Mouse (Mus musculus): ENCODE measurements around the gene Sult1c1.
"Not testable (repeated sequence)": the region's sequence is repeated elsewhere in the genome, so short reads cannot be mapped to it uniquely, and the experiment has no call there.

Gene Sult1c1

GRCm38 (mm10) chr17:53990574-53990973 is at the start of gene Sult1c1:
TSS of gene Sult1c1 (minus strand) at chr17:53990674.
- DNase-seq (ENCODE audit: low read depth, low spot score), result no peak
- Histone ChIP-seq H3K36me3 (ENCODE audit: control insufficient read depth, insufficient read depth, low read length, poor library complexity, severe bottlenecking) (no peaks in the 10 kb centered on the region), H3K27me3 (ENCODE audit: control insufficient read depth, insufficient read depth, low read length, poor library complexity, severe bottlenecking) (no peaks in the 10 kb centered on the region)

DNA sequence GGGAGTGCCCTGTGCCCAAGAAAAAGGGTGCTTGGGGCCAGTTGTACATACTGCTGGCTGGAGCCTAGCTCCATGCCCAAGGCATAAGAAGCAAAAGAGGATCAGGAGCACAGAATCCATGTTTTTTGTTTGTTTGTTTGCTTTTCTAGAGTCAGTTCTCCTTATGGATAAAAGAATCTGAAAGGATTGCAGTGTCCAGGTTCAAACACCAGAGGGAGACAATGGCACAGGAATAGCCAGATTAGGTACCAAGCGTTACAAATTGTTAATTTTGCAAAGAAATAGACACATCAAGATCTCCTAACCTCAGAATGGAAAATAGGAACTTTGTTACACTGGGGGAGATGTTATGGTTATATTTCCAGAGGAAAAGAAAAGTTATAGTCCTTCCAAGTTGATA is 23.7 kb upstream of the Sult1c1 start:
- no peak for DNase-seq (ENCODE audit: low read depth, low spot score)
- H3K36me3 ChIP-seq (ENCODE audit: control insufficient read depth, insufficient read depth, low read length, poor library complexity, severe bottlenecking), result no peaks in the 10 kb centered on the region
- no peaks in the 10 kb centered on the region for H3K27me3 ChIP-seq (ENCODE audit: control insufficient read depth, insufficient read depth, low read length, poor library complexity, severe bottlenecking)

- H3K36me3 ChIP-seq (ENCODE audit: control insufficient read depth, insufficient read depth, low read length, poor library complexity, severe bottlenecking), result no peaks in the 10 kb centered on the region
These were observed 20.7 kb upstream of the Sult1c1 start for GRCm38 (mm10) chr17:54011196-54011595.

DNA sequence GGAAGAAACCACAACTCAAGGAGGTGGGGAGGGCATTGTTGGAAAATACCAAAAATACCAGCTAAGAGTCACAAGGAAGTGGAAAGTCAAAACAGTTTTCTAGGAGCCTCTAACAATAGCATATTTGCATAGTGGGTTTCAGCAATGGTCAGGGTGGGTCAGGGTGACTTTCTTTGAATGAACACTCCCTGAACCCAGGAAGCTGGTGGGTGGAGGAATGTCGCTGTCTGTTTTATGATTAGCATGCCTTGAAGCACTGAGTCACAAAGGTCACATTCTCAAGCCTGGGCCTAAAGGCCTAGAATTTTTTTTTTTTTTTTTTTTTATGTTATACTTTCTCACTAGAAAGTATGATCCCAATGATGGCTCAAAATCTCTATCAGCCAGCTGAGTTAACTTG is 20.1 kb upstream of the Sult1c1 start:
- DNase-seq (ENCODE audit: low read depth, low spot score); H3K36me3 ChIP-seq (ENCODE audit: control insufficient read depth, insufficient read depth, low read length, poor library complexity, severe bottlenecking); H3K27me3 ChIP-seq (ENCODE audit: control insufficient read depth, insufficient read depth, low read length, poor library complexity, severe bottlenecking): not testable (repeated sequence)

More at GRCm38 (mm10) chr17:54011196-54011595, 20.7 kb upstream of the Sult1c1 start:
- H3K27me3 ChIP-seq (ENCODE audit: control insufficient read depth, insufficient read depth, low read length, poor library complexity, severe bottlenecking), result no peaks in the 10 kb centered on the region
- no peak for DNase-seq (ENCODE audit: low read depth, low spot score)

GRCm38 (mm10) chr17:54003522-54003921 is 13.0 kb upstream of the Sult1c1 start:
- Histone ChIP-seq H3K27me3 (ENCODE audit: control insufficient read depth, insufficient read depth, low read length, poor library complexity, severe bottlenecking) (no peaks in the 10 kb centered on the region), H3K36me3 (ENCODE audit: control insufficient read depth, insufficient read depth, low read length, poor library complexity, severe bottlenecking) (no peaks in the 10 kb centered on the region)
- no peak for DNase-seq (ENCODE audit: low read depth, low spot score)

- H3K36me3 ChIP-seq (ENCODE audit: control insufficient read depth, insufficient read depth, low read length, poor library complexity, severe bottlenecking), result no peaks in the 10 kb centered on the region
- H3K27me3 ChIP-seq (ENCODE audit: control insufficient read depth, insufficient read depth, low read length, poor library complexity, severe bottlenecking), result no peaks in the 10 kb centered on the region
- DNase-seq (ENCODE audit: low read depth, low spot score), result no peak
These were observed 16.9 kb downstream of the Sult1c1 start for GRCm38 (mm10) chr17:53973606-53974005.

DNA sequence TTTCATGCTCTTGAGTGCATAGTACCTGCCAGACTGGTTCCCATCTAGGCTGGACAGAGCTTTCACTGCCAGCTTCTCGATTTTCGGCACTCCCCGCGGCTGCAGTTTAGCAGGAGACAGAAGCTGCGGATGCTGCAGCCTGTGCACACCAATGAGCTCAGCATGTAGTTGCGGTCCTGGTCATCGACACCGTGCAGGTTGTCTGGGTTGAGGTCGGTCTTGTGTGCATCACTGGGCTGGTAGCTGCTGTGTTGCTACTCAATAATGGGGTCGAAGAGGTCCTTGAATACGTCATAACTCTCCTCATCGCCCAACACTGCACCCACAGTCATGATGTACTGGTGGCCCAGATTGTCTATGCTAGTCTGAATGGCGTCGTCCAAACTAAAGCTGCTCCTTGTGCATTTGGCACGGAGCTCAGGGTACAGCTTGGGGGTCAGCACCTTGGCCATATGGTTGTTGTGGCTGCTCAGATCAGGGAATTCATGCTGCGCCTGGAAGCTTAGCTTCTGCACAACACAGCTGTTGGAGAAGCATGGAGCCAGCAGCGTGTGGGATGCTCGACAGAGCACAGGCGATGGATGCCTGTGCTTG is 48.8 kb downstream of the Sult1c1 start:
- no peaks in the 10 kb centered on the region; the same call in 1 of the 2 replicates for H3K27me3 ChIP-seq (ENCODE audit: control insufficient read depth, insufficient read depth, low read length, poor library complexity, severe bottlenecking)
- no peaks in the 10 kb centered on the region for H3K36me3 ChIP-seq (ENCODE audit: control insufficient read depth, insufficient read depth, low read length, poor library complexity, severe bottlenecking)
- DNase-seq (ENCODE audit: low read depth, low spot score), result no peak

GRCm38 (mm10) chr17:53940726-53941125 is 49.7 kb downstream of the Sult1c1 start:
- no peaks in the 10 kb centered on the region for H3K27me3 ChIP-seq (ENCODE audit: control insufficient read depth, insufficient read depth, low read length, poor library complexity, severe bottlenecking)
- H3K36me3 ChIP-seq (ENCODE audit: control insufficient read depth, insufficient read depth, low read length, poor library complexity, severe bottlenecking), result no peaks in the 10 kb centered on the region
- DNase-seq (ENCODE audit: low read depth, low spot score), result no peak

Measured in splenic B cell, adult 2 months (primary cell).